Mouse (Mus musculus) lung, adult 18-20 months (tissue): ENCODE measurements around the gene Map3k7.
"Not testable (repeated sequence)": the region's sequence is repeated elsewhere in the genome, so short reads cannot be mapped to it uniquely, and the experiment has no call there.

Experiments used
- DNase-seq, 2 experiments: peaks; one replicate each; pipeline ENCODE4 v3.0.0; 2022; ENCODE audit warnings: mixed read lengths in 2 of 2

Map3k7 gene

DNA sequence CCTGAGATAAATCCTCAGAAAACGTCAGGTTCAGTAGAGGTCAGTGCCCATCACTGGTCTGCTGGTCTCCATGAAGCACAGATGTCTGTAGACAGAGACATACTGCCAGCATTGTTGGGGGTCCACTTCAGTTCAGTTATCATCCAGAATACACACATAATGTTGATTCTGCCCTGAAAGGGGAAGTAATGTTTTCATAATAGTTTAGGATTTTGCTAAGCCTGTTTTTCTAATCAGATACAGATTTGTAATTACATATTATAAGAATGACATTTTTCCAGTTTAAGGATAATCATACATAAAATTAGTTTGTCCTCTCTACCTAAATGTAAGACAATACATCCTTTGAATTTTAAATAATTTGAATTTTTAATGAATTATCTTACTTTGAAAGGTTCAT, 30.0 kb downstream of the Map3k7 start:
- DNase-seq, result no peak

DNA sequence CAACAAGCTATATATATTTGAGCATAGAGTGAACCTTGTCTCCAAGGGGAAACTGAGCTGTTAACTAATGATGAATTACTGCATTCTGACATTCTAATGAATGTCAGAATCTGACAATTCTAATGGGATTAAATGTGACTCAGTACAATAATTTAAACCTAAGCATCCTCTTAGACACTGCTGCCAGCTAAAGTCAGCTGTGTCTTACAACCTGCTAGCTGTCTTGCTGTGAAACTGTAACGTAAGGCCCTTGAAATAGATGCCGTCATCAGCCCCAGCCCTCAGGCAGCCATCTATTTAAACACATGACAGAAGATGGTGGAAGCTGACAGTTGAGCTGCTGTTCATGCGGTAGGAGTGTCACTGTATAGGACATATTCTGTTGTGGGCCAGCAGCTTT, 37.6 kb downstream of the Map3k7 start:
- DNase-seq, result no peak

DNA sequence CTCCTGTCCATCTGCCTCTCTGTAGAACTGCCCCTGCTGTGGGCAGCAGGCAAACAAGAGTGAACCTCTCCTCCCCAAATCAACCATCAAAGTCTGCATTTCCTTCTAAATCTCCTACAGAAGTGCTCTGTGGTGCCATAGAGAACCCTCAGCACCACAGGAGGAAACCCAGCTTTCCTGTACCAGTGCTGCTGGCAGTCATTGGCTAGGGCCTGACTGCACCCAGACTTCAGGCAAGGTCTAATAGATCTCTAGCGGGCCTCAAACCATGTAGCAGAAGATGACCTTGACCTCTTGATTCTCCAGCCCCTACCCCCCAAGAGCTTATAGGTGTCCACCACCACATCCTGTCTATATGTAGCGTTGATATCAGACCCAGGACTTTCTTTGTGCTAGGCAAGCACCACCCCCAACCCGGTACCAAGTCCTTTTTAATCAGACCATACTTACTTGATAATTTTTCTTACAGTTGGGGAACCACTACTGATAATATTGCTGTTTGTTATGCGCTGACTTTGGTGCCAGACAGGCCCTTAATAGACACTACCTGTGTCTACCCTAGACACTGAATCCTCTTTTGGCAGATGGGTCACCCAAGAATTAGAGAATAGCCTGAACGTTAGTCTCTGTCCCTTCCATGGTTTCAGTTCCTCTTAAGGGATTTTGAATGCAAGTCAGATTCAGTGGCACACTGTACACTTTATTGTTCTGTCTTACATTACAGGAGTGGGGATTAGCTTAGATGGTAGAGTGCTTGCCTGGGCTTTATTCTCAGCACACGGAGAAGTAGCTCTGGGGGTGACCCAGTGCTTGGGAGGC, 41.1 kb downstream of the Map3k7 start:
- no peak for DNase-seq

GRCm38 (mm10) chr4:32007174-32007573, 43.3 kb downstream of the Map3k7 start:
- DNase-seq, result no peak

DNA sequence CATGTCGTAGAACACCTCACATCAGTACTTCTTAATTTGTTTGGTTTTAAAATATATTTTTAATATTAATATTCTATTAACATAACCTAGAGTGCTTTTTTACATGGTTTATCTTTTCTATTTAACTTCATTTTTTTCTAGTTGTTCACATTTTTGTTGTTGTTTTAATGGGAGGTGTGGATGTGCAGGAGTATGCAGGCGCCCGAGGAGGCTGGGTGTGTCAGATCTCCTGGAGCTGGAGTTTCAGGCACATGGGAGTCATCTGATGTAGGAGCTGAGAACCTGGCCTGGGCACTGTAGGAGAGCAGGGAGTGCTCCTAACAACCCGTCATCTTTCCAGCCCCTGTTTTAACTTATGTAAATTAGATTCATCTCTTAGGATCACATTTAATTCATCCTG, 44.2 kb downstream of the Map3k7 start:
- no peak for DNase-seq

DNA sequence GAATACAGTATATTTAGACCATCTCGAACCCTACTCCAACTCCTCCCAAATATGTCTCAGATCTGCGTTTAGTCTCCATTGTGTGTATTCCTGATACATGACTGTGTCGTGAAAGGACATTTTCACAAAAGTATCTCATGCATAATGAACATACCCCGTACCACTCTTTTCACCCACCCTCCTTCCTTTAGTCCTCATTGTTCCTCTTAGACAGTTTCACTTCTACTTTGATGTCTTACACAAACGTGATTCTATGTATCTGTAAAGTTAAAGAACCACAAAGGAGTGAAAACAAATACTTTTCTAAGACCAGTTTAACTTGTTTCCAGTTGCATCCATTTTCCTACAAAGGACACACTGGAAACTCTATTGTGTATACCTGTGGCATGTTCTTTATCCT, 46.9 kb downstream of the Map3k7 start:
- no peak for DNase-seq

DNA sequence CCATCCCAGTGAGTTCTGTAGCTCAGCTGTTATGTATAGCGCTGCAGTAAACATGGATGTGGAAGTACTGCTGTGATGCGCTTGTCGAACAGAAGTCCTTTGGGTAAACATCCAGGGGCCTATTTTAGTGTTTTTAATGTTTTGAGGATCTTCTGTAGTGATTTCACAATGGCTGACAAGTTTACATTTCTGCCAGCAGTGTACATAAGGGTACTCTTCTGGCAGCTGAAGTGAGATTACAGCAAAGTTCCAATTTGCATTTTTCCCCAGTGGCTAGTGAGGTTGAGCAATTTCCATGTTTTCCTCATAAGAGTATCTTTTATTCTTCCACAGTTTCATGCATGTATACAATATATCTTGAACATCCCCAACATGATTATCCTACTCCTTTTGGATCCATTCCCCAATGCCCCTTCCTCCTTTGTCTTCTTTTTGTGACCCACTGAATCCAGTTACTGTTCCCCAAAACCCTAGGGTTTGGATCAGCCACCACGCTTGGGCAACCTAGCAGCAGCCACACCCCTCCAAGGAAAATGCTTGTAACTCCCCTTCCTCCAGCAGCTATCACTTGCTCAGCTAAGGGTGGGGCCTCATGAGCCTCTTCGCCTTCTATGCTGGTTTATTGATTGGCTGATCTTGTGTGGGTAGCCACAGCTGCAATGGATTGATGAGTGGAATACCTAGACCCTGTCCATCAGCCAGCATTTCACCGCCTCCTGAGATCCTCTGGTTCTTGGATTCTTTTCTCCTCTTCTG, 47.5 kb downstream of the Map3k7 start:
- DNase-seq, result peak in 1 of 2 experiments; percentile 6

DNA sequence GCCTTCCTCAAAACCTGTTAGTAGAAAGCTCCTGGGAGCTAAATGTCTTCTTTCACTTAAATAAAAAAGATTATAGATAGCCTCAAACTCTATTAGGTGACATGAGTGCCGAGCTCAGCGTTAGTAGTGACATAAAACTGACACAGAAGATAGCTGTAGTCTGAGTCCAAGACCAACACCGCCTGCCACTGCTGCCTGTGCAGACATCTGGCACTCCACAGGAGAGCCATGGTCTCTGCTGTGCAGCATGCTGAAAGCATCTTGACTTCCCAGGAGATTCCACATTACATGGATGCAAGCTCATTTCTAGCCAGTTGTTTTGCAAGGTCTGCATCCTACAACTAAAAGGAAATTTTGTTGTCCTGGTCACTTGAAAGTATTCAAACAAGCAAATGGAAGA, 57.2 kb downstream of the Map3k7 start:
- no peak for DNase-seq

DNA sequence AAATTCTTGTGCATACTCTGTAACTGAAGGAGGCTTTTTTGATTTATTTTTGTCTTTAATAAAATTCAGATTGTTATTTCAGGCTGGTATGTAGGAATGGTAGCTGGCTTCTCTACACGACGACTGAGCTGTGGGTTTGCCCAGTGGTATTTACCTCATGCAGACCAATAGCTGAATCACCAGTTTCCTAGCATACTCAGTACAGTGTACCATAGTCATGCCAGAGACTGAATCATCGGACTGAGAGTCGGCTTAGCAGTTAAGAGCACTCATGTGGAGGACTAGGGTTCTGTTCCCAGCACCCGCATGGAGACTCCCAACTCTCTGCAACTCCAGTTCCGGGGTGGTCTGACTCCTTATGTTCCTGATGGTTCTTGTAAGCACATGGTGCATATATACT, 58.4 kb downstream of the Map3k7 start:
- DNase-seq, result no peak

- DNase-seq, result not testable (repeated sequence)
Observed at GRCm38 (mm10) chr4:32024170-32024569, 60.3 kb downstream of the Map3k7 start.

- DNase-seq, result no peak
Observed at GRCm38 (mm10) chr4:32025105-32025504, 61.2 kb downstream of the Map3k7 start.

DNA sequence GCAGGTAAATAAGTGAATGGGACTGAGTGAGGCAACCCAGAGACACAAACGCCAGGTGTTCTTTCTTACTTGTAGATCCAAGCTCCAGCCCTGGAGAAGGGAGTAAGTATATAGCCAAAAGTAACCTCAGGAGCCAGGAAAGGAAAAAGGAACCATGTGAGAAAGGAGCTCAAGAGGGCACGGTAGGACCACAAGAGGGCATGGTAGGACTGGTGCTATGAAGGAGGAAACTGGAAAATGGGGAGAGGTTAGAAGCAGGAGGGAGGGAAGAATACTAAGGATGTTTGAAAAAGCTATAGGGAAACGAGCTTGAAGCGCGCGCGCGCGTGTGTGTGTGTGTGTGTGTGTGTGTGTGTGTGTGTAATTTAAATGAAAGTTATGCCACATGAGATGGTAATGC, 63.2 kb downstream of the Map3k7 start:
- DNase-seq, result no peak

DNA sequence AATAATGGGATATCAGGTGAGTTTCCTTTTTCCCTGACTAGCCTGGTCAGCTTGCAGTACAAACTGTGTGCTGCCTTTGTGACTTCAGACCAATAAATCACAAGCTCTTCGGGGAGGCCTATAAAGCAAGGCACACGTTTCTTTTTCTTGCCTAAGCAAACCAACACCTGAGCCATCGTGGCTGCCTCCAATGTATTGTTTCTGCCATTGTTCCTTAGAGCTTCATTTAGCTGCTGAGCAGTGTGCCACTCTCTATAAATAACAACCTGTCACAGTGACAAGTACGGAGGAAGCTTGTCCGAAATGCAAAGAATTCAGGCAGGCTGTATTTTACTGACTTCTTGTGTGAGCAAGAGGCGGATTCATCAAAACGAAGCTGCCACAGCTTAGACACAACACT, 73.4 kb downstream of the Map3k7 start:
- no peak for DNase-seq

- DNase-seq, result no peak
Observed at GRCm38 (mm10) chr4:32041741-32042452, 78.0 kb downstream of the Map3k7 start.

DNA sequence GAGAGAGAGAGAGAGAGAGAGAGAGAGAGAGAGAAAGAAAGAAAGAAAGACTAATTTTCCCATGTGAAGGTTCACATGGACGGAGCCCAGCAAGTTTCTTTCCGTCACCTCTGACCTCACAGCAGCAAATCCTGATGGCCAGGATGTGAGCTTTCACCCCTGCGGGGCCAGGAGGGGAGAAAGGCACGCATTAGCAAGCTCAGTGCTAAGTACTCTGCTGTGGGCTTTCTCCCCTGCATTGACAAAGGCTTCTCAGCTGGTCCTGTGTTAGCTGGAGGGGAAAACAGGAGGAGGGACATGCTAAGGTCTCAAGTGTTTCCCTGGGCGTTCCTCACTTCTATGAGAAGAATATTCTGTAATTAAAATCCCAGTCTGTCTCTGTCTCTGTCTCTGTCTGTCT, 81.3 kb downstream of the Map3k7 start:
- DNase-seq, result no peak

DNA sequence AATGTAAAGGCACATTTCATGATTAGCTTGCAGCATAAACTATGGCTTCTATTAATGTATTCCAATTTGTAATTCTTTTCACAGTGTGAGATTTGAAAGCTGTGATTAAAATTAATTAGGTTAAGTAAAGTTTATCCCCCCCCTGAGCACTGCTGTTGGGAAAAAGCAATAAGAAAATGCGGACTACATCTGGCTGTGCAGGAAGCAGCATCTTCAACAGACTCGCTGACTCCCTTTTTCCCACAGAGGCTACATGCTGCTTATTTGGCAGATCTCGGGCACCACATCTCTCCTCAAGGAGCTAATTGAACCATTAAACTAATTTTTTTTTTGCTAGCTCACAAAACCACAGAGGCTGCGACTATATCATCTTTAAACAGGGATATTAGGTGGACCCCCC, 85.9 kb downstream of the Map3k7 start:
- DNase-seq, result no peak

GRCm38 (mm10) chr4:32053171-32053570, 89.3 kb downstream of the Map3k7 start:
- no peak for DNase-seq

DNA sequence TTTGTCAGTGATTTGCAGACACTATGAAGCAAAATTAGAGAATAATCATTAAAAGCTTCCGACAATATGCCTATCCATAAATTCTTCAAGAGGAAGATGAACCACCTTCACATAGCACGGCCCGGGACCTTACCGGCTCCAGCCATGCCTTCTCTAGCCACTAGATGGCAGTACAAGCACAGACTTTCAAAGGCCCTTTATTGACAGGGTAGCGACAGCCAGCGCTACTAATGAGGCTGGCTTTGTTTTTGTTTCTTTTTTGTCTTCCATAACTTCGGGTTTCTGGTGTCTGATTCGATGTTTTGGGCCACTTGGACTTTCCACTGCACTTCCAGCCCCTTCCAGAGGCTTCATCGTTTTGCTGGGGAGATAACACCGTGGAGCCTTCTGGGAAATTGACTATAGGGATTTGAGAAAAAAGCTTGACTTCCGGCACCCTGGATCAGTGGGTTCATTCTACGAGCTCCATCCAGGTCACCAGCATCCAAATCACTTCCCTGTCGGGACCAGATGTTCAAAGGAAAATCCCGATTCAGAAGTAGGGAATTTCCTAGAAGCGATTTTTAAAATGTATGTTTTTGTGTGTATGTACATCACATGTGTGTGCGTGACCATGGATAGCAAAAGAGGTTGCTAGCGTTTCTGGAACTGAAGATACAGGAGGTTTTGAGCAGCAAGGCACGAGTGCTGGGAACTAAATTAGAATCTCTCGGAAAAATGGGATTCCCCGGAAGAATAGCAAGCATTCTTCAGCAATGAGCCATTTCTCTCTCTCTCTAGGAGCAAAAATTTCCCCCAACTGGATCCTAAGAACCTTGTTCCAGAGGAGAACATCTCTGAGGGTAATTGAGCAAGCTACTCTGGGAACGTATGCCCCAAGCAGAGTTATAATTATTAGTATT, 91.5 kb downstream of the Map3k7 start:
- peak; percentile 75 to 77 for DNase-seq

DNA sequence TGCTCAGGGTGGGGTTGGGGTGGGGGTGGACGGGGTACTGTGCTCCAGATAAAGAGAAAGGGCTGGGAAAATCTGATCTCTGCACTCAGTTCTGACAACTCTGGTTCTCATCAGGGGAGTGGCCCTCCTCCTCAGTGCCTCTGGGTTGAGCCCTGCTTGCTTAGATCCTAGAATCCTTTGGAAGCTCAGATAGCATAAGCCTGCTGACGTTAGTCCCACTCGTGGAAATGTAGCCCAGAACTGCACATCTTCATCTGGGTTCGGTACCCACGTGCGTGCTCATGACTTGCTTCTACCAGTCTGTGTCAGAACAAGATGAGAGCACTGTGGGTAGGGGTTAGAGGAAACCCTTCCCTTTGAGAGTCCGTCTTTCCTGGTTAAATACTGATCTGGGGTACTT, 92.5 kb downstream of the Map3k7 start:
- DNase-seq, result no peak

DNA sequence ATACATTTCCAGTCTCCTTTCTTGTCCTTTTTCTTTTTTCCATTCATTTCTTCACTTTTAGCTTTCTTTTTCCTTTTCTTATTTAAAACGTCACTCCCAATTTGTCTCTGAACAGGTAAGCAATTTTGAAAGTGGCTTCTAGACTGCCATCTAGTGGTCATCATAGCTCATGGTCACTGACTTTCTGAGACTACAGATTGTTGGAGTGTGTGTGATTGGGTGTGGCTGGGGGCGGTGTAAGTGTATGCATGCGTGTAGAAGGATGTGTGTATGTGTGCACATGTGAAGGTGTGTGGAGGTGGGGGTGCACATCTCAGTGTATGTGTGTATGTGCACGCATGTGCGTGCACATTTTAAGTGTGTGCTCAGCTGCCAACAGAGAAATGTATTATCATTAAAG, 93.2 kb downstream of the Map3k7 start:
- DNase-seq, result peak in 1 of 2 experiments; percentile 33

DNA sequence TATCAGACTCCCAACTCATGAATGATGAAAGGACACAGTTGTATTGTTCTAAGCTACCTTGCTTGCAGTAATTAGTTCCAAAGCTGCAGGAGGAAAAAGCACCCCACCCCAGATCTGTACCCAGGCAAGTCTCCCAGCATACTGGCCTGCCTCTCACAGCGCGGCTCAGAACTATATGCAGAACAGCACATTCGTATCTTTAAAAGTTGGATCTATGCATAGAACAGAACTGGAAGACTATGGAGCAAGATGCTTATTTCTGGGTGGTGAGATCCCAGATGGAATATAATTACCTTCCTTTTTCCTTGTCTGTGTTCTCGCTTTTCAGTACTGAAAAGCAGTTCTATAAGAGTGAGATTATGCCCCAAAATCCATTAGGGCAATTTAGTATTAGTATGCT, 96.8 kb downstream of the Map3k7 start:
- DNase-seq, result no peak

DNA sequence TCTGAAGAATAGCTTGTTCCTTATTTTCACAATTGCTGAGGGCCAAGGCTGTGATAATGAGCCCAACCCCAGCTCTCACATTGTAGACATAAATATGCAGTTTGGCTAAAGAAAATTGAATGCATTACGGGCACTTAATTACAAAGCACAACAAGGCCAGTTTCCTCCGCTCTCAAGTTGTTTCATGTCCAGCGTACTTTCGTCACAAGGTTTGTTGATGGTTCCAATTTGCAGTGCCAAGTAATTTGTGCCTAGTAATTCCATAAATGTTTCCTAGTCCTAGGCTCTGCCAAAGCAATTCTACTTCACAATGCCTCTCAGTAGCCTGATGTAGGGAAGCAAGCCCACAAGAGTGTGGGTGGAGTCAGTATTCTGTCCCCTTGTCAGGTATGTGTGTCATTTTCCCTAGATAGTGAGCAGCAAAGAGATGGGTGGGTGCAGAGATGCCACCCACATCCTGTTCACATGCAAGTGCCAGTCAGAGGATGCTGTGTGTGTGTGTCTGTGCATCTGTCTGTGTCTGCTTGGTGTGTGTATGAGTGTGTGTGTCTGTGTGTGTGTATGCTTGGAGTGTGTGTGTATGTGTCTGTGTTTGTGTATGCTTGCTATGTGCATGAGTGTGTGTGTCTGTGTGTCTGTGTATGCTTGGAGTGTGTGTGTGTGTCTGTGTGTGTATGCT, 98.6 kb downstream of the Map3k7 start:
- DNase-seq, result no peak
